Mouse (Mus musculus): Measurements from ENCODE around the gene Glis3. TPM values are rescaled to one million over a fixed set of nuclear protein-coding genes. Genes with fewer than 3 reads are reported as not detected.

Gene Glis3
- total RNA-seq, 4 experiments from 2014 or later: 0.98 to 1.7 (median 1.5) TPM

DNA sequence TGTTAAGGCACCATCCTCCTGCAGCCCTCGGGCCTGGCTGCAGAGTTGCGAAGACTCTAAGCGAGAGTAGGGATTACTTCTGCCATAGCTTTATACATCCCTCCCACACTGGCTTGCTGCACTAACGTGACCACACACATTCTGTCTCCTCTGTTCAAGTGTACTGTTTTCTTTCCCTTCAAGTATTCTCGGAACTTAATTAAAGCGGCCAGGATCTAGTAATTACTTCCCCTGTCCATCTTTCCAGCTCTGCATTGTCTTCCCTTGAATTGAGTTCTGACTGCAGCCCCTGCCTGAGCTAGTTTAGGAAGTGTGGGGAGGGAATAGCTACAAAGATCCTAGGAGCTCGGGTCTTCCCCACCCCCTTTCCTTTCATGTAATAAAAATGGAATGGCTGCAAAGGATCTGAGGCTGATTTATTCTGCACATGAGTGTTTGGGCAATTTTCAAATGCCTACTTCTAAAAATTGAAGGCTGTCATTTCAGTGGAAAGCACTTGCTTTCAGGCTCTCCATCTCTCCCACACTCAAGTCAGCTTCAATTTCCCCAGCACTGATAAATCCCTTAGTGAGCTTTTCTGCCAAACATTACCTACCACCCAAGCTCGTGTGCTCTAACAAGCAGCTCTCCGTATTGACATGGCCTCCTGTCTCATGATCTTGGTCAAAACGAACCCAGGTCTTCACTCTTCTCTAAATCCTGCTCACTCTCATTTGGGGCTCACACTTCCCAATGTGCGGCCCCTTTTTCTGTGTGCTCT lies 346.7 kb downstream of the Glis3 start:
- no peak for DNase-seq (ENCODE audit: low spot score)

DNA sequence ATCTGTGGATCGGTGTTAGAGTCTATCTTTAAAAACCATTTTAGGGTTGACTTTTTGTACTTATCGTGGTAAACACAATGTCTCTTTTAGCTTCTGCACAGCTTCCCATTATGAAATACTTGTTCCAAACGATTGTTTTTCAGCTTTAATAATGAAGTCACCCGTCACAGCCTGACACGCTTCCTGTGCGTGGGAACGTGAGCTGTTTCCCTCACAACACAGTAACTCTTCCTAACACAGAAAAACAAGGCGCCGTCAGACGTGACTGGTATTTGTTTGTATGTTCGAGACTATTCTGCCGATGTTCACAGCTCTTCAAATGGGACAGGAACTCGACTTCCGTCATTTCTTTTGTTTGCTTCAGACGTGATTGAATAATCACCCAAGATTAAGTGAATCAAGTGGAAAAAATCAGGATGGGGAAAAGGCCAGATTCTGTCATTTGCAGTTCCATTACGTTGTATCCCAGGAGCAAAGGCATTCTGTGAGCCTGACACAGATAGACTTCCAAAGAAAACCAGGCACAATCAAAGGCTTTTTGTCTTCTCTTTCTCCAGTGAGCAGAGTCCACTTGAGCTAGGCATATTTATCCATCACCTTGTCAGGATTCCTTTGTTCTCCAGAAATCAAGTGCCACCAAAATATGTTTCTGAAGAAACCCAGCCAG lies 351.3 kb downstream of the Glis3 start:
- DNase-seq (ENCODE audit: low spot score): peak; percentile 16

- no peak for DNase-seq (ENCODE audit: low spot score)
Measured at GRCm38 (mm10) chr19:28327536-28327935, 352.3 kb downstream of the Glis3 start.

GRCm38 (mm10) chr19:28306036-28306435 lies 373.8 kb downstream of the Glis3 start:
- DNase-seq (ENCODE audit: low spot score): no peak

DNA sequence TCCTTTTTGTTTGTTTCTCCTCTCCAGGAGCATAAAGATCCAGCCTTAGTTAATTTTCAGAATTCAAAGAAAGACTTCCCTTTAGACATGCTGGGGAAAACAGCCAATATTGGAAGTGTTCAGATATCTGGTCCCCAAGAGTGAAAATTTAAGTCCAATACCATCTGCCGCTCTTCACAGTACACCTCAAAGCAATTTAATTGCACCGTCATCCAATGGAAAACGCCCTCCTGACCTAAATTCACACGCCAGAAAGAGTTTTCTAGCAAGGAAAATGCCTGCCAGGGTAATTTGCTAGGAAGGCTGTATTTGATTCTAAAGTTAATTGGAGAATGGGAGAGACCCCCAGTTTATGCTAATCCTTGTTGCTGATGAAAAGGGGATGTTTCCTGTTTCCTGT lies 374.4 kb downstream of the Glis3 start:
- no peak for DNase-seq (ENCODE audit: low spot score)

DNA sequence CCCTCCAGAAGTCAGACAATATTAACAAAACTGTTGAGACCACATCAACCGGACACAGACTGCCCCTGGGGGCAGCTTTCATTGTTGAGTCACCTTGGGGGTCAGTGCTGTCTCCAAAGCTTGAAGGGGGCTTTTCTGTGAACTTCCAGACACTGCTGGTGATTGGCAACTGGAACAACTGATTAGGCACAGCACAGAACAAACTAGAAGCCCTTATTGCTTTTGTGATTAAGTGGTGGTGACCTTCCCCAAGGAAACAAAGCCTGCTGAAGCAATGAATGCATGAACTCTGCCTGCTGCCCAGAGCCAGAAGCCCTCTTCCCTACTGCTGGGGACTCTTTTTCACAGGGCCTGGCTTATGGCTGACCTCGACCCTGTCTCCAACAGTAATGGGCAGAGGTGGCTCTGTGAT lies 377.0 kb downstream of the Glis3 start:
- no peak for DNase-seq (ENCODE audit: low spot score)

DNA sequence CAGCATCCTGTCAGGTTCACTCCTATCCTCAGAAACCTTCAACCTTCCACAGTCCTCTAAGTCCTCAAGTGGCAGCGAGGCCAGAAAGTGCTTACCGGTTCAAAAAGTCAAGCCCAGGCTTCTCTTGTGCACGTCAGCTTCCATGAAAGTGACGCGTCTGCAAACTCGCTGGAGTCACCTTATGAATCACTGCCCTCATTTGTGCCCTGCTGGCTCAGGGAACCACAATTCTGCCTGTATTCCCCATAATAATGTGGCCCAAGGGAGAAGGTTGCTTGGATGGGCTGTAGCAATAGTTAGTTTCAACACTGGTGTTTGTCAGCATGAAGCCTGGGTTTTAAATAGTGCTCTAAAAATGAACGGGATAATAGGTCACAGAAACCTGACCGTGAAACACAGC lies 379.7 kb downstream of the Glis3 start:
- no peak for DNase-seq (ENCODE audit: low spot score)

DNA sequence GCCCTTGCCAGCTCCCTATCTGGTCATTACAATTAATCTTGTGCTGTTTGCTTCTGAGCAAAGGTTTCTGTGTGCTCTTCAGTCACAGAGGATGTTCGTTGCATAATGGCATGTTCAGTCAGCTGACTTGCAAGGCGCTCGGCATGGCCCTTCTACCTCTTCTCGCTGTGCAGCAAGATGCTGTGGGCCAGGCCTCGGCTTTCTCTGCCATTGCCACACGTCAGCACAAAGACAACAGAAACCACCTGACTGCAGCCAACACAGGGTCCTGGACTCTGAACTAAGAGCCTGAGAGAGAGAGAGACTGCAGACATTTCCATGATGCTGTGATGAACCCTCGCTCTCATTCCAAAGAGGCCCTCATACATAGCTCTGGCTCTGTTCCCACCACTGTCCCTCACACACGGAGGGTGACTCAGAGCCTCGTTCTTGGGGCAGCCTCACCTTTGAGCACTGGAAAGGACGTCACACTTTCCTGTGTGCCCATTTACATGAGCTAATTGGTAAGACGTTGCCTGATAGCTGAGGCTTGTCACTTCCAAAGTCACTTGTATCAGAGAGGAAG lies 380.6 kb downstream of the Glis3 start:
- DNase-seq (ENCODE audit: low spot score): no peak

DNA sequence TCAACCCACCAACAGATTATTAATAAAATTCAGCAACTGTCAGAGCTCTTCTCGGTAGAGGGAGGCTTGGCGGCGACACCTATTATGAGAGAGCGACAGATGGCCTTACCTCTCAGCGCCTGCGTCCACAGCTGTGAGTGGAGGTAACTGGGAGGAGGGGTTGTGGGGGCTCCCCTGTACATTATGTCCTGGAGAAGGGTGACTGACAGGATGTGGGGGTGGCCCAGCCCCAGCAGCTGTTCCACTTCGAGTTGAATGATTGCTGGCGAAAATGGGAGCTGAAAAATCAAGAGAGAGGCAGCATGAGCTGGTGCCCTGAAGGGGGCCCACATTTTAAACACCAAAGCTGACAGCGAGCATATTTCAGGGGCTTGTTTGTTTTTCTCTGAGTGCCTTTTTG lies 381.2 kb downstream of the Glis3 start:
- DNase-seq (ENCODE audit: low spot score): no peak

DNA sequence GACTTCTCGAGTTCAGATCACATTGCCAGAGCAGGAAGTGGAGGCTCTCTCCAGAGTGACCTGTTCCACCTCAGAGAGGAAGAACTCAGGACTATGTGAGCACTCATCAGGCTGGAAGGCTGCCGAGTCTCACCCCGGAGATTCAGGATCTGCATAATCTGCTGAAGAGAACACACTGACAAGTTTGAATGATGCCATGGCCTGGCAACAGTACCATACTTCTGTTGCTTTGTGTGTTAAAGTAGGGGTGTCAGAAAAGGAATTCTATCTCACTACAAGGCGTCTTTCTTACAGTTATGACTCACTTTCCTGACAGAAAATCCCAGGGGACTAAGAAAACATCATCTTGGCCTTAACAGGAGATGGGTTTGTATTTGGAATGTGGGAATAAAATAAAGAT lies 388.3 kb downstream of the Glis3 start:
- DNase-seq (ENCODE audit: low spot score): no peak

- DNase-seq (ENCODE audit: low spot score): no peak
Measured at GRCm38 (mm10) chr19:28289457-28289856, 390.4 kb downstream of the Glis3 start.

GRCm38 (mm10) chr19:28287431-28287830 lies 392.4 kb downstream of the Glis3 start:
- no peak for DNase-seq (ENCODE audit: low spot score)

- DNase-seq (ENCODE audit: low spot score): no peak
Measured at GRCm38 (mm10) chr19:28284098-28284569, 395.7 kb downstream of the Glis3 start.

- DNase-seq (ENCODE audit: low spot score): no peak
Measured at GRCm38 (mm10) chr19:28283241-28284097, 396.4 kb downstream of the Glis3 start.

DNA sequence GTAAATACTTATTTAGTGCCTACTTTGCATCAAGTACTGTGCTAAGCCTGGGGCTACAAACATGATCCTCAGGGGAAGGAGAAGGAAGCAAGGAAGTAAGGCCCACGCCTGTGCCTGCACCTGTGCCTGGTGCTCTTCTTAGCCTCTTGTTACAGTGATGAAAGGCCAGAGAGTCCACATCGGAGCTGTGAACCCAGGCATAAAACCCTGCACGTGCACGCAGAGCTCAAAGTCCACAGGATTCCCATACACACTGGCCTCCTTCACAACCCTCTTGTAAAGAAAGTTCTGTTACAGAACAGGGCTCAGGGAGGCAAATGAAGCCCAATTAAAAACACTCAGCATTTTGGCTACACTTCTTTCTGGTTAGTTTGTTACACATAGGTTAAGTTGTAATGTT lies 398.5 kb downstream of the Glis3 start:
- DNase-seq (ENCODE audit: low spot score): no peak

DNA sequence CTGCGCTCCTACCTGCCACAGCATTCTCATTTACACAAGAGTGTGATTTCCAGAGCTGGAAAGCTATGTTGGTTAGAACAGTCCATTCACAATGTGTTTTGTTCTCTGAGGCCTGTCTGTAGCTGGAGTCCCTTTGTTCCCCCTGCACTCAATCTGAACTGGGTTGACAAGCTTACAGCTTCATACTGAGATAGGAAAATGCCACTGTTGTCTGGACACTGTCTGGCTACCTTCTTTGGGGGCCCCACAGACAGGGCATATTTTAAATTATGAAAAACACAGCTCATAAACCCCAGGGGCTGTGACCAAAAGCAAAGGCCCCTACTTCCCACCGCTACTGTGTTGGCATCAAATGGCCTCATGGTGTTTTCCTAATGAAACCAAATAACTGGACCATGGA lies 402.8 kb downstream of the Glis3 start:
- no peak for DNase-seq (ENCODE audit: low spot score)

DNA sequence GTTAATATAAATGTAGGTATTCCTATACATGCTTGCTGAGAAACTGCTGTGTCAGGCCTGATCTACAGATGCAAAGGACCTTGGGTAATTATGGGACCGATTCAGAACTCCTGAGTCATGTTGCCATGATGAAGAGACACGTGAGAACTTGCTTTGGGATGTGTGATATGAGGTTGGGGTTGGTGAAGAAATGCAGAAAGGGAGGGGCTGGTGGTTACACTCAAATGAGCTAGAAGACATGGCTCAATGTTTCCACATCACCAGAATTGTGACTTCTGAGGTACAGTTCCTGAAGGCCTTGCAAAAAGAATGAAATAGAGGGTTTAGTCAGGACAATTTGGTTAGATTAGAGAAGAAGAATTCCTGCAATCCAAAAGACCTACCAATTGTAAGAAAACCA lies 405.4 kb downstream of the Glis3 start:
- no peak for DNase-seq (ENCODE audit: low spot score)

DNA sequence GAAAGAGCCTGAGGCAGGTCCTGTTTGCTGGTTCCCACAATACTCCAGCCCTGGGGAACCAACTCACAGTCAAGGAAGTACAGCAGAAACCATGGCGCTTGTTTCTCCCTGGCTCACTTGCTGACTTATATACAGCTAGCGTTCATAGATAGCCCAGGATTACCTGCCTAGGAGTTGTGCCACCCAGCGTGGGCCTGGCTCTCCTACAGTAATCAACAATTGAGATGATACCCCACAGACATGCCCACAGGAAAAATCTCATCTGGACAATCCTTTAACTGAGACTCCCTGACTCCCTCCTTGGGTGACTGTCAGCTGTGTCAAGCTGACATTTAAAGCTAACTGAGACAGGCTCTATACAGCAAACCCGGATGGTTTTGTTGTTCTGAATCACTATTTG lies 405.9 kb downstream of the Glis3 start:
- DNase-seq (ENCODE audit: low spot score): no peak

DNA sequence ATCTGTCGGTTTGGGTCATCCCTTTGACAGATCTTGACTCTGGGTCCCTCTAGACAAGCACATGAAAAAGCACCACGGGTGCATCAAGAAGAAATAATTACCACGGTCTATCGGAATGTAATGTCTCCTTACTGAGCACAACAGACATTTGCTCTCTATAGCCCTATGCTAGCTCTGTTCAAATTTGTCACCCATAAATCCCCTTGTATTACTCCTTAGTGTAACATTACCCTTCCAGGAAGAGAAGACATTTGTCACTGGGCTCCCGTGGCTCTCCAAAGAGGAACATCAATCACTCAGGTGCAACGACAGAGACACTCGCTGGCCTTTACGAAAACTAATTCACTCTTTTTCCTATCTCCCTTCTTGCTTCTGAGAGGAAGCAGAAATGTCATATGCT lies 413.0 kb downstream of the Glis3 start:
- no peak for DNase-seq (ENCODE audit: low spot score)

DNA sequence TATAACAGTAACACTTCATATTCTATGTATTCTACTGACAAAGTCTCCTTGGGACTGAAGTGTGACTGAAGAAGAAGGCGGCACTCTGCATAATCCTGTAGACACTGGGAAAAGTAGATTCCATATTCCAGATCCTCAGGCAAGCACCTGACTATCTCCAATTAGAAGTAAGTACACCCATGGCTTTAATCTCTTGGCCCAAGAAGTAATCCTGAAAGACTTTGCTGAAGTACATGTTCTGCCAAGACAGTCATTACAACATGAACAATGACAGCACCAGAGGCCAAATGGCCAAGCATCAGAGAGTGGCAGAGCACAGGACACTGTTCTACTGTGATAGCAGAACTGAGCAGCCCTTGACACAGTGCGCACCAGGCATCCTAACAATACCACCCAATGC lies 414.1 kb downstream of the Glis3 start:
- no peak for DNase-seq (ENCODE audit: low spot score)

DNA sequence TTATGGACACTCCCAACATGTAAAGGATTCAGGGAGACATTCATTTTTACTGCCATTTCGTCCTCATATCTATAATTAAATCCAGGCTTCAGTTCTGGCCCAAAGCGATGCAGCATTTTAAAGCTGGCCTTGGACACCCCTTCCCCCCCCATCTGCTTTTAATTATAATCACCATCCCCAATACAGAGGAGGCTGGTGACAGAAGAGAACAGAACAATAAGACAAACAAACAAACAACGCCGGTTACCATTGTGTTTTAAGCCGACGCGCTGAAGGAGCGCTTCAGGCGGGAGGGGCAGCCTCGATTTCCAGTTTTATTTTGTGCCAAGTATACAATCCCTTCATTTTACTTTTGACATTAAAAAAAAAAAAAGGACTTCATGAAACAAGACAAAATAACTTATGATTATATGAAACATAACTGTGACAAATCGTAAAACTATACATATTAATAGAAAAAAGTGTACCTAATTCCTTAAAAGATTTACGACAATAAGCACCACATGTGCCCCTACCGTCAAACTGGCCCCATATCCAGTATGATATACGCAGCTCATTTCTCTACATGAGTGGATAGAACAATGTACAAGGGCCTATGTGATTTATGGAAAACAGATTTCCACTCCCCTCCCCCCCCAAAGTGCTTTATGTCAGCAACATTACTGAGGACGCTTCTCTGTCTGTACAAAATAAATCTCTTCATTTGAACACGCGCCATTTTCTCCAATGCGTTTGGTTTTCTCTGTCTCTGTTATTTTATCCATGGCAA lies 420.8 kb downstream of the Glis3 start:
- no peak for DNase-seq (ENCODE audit: low spot score)

Measured in heart, adult 8-10 months (tissue).